Mouse (Mus musculus) ES-Bruce4 (cell line): Measurements from ENCODE around the gene Acoxl. TPM values are rescaled to one million over a fixed set of nuclear protein-coding genes. Genes with fewer than 3 reads are reported as not detected.

Experiments
- H3K27ac ChIP-seq: 2 replicates; pipeline ENCODE4 v1.5.1; 2012; ENCODE audit warnings: low read length, inconsistent platforms; ENCODE audit not compliant: insufficient read depth
- H3K27me3 ChIP-seq: 2 replicates; pipeline ENCODE4 v1.6.1; 2012; ENCODE audit warnings: mild to moderate bottlenecking, low read length, inconsistent platforms; ENCODE audit not compliant: control insufficient read depth, poor library complexity, insufficient read depth, severe bottlenecking
- H3K36me3 ChIP-seq: 2 replicates; pipeline ENCODE4 v1.6.1; 2012; ENCODE audit warnings: inconsistent platforms, mild to moderate bottlenecking, low read length, moderate library complexity; ENCODE audit not compliant: control insufficient read depth, poor library complexity, insufficient read depth, severe bottlenecking
- H3K4me1 ChIP-seq: one replicate; pipeline ENCODE4 v1.8.1; 2011; ENCODE audit warnings: low read length; ENCODE audit not compliant: control insufficient read depth, insufficient read depth
- H3K4me3 ChIP-seq: 2 replicates; pipeline ENCODE4 v1.5.1; 2011; ENCODE audit warnings: low read depth, mild to moderate bottlenecking, low read length
- H3K9ac ChIP-seq: 2 replicates; pipeline ENCODE4 v1.6.1; 2012; ENCODE audit warnings: low read depth, mild to moderate bottlenecking, inconsistent platforms; ENCODE audit not compliant: poor library complexity, severe bottlenecking
- H3K9me3 ChIP-seq: replicated peaks from 2 replicates; pipeline ENCODE4 v1.6.1; 2012; ENCODE audit warnings: mild to moderate bottlenecking, low read length, inconsistent platforms; ENCODE audit not compliant: control insufficient read depth, poor library complexity, insufficient read depth, severe bottlenecking
- CTCF ChIP-seq: IDR thresholded peaks from one replicate; pipeline ENCODE4 v1.8.1; 2011; ENCODE audit warnings: low read depth, low read length
- EP300 ChIP-seq: IDR thresholded peaks from 2 replicates; pipeline ENCODE4 v1.6.1; 2011; ENCODE audit warnings: low read depth, low read length; ENCODE audit not compliant: insufficient read depth
- POLR2A ChIP-seq: IDR thresholded peaks from one replicate; pipeline ENCODE4 v1.8.1; 2011; ENCODE audit warnings: low read length; ENCODE audit not compliant: insufficient read depth
- polyA plus RNA-seq: library from polyadenylated mRNA; stranded (reverse); fragments of >200 nt; gene quantifications from 2 replicates; pipeline ENCODE4 v1.2.4, GENCODE M21; 2011; ENCODE audit warnings: low read depth; ENCODE audit not compliant: missing spikeins, insufficient read depth, insufficient read length

Gene Acoxl
- polyA plus RNA-seq, 1 experiment = not detected

DNA sequence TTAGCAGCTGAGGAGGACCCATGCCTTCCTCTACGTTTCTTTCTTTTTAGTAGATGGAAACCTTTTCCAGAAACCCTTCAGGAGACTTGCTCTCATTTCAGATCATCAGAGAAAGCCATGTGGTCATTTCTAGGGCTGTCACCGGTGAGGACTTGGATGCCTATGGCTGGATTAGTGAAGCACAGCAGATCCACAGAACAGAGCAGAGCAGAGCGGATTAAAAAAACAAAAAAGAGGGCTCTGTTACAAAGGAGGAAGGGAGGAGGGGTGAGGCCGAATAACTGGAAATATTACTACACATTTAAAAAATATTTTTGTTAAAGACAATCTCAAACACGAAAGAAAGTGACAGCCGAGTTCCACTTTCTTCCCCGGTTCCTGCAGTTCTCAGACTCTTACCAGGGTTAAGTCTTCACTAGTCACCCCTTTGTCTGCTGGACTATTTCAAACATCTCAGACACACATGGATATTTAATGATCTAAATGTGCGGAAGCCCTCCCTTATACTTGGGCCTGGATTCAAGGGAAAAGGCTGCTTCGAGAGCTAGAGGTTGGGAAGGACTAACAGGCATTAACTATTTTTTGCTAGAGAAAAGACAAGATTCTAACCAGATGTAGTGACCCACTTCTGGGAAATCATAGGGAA lies 88.1 kb downstream of the Acoxl start:
- TF ChIP-seq POLR2A = no peak
- no peak for TF ChIP-seq EP300
- TF ChIP-seq CTCF = no peak
- Histone ChIP-seq H3K36me3 (no peaks in the 10 kb centered on the region), H3K27me3 (no peaks in the 10 kb centered on the region), H3K4me3 (no peak overlapping the region), H3K9ac (no peak overlapping the region), H3K4me1 (no peaks in the 10 kb centered on the region), H3K9me3 (no peaks in the 10 kb centered on the region), H3K27ac (no peak overlapping the region)

DNA sequence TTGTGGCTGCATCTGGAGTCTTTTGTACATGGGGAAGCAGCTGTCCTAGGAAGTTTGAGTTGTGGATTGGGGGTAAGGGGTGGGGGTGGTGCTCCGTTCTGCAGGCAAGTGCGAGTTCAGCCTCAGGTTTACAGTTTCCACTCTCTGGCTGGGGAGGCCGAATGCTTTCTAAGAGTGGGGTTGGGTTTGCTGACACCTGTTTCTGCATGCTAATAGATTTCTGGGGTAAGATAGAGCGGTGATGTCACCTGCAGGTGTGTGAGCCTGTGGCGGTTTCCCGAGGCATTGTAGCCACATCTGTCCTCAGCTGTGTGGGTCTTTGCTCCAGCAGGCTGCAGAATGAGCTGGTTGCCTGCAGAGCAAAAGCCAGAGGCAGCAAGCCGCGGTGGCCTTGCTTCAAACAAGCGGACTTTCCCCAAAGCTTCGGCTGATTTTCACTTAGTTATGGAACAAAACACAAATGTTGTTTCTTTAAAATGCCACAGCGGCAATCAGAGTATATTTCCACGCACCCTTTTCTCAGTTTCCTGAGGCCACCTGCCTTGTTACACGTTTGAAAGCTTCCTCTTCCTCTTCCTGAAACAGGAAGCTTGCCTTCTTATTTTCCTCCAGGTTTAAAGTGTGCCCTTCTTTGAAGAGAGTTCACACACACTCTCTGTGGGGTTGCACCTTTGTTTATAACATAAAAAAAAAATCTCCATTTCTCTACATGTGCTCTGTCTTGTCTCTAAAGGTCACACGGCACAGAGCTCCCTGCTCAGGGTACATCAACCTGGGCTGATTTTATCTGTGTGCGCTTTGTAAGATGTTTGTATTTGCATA lies 89.0 kb downstream of the Acoxl start:
- Histone ChIP-seq H3K9ac (no peak overlapping the region), H3K4me3 (no peak overlapping the region), H3K27ac (no peak overlapping the region)

DNA sequence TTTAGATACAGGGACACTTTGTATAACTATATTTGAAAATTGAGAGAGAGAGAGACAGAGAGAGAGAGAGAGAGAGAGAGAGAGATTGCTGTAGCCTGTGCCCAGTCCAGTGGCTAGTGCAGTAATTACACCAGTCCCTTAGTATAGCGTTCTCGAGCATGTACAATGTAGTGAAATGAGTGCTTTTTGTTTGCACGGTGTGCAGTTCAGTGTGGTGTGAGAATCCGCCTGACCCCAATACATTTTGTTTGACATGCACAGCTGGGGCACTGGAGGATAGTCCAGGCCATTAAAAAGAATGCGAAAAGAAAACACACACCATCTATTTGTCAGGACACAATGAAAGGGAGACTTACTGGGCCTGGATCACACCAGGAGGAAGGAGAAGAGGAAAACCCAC lies 89.6 kb downstream of the Acoxl start:
- no peaks in the 10 kb centered on the region for H3K36me3 ChIP-seq
- no peak for TF ChIP-seq CTCF
- TF ChIP-seq EP300 = no peak
- TF ChIP-seq POLR2A = no peak
- H3K4me3 ChIP-seq = no peak overlapping the region
- no peaks in the 10 kb centered on the region for H3K4me1 ChIP-seq
- no peak overlapping the region for H3K27ac ChIP-seq
- H3K9me3 ChIP-seq = no peaks in the 10 kb centered on the region
- no peak overlapping the region for H3K9ac ChIP-seq
- H3K27me3 ChIP-seq = no peaks in the 10 kb centered on the region

More for the DNA sequence above, 89.0 kb downstream of the Acoxl start:
- no peaks in the 10 kb centered on the region for H3K9me3 ChIP-seq
- no peaks in the 10 kb centered on the region for H3K4me1 ChIP-seq
- H3K36me3 ChIP-seq = no peaks in the 10 kb centered on the region
- H3K27me3 ChIP-seq = no peaks in the 10 kb centered on the region
- TF ChIP-seq CTCF (no peak), EP300 (peak; percentile 74; the same call in 1 of the 2 replicates)

DNA sequence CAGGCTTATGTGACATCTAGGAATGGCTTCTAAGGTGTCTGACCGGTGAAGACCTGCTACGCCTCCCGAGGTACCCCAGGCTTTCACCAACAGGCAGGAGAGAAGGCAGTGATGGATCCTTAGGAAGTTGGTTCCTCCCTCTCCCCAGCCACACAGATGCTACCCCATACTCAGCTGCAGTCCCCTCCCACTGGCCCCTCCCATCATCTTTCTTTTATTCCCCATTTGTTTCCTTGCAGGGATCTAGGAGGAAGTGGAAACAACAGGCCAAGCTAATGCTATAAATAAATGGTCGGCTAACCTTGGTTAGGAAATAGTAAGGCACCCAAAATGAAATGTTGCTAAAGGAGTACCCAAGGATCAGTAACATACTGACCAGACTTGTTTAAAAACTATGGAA lies 90.2 kb downstream of the Acoxl start:
- H3K9me3 ChIP-seq = no peaks in the 10 kb centered on the region
- H3K4me1 ChIP-seq = no peaks in the 10 kb centered on the region
- H3K36me3 ChIP-seq = no peaks in the 10 kb centered on the region
- no peak overlapping the region for H3K27ac ChIP-seq
- no peak overlapping the region for H3K4me3 ChIP-seq
- H3K27me3 ChIP-seq = no peaks in the 10 kb centered on the region
- TF ChIP-seq EP300 = no peak
- TF ChIP-seq CTCF = no peak
- no peak for TF ChIP-seq POLR2A
- H3K9ac ChIP-seq = no peak overlapping the region

DNA sequence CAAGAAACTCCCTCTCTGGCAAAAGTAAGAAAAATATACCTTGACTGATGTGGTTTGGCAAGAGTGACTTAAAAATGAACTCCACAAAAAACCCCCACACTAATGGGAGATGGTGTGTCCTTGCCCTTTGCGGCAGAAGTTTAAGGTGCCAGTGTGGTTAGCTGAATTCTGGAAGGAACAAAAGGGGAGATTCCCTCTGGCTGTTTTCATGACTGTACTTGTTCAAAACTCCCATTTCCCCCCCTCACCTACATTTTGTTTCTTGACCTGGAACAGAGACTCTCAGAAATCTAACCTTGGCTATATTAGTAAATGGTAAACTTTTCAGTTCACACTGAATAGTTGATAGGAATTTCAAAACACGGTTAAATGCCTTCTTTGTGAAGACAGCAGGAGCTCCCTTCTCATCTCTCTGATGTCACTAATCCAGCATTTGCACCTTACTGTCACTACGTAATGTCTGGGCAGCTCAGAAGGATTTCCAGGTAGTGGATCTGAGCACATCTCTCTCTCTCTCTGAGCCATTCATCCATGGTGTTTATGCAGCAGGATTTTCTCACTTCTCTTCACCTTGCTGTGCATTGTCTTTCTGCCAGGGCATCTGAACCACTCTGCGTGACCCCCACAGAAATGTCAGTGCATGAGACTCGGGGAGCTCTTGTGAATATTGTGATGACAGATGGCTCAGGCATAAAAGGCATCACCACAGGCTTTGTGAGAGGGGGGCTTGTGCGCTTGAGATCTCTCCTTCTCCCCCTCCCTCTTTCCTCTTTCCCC lies 91.5 kb downstream of the Acoxl start:
- Histone ChIP-seq H3K9ac (no peak overlapping the region), H3K36me3 (no peaks in the 10 kb centered on the region), H3K4me3 (no peak overlapping the region), H3K9me3 (no peaks in the 10 kb centered on the region), H3K4me1 (no peaks in the 10 kb centered on the region), H3K27me3 (no peaks in the 10 kb centered on the region), H3K27ac (no peak overlapping the region)
- TF ChIP-seq POLR2A (no peak), EP300 (no peak), CTCF (no peak)
